Mouse (Mus musculus) thymus, adult 2 months (tissue): ENCODE data around the gene Gart. TPM values are rescaled to one million over a fixed set of nuclear protein-coding genes. Genes with fewer than 3 reads are reported as not detected.

Experiments
- DNase-seq: peaks from one replicate; pipeline ENCODE4 v3.0.0; 2021
- H3K27ac ChIP-seq: fragments of 200-500 bp; 2 replicates; pipeline ENCODE4 v1.5.1; 2012; ENCODE audit warnings: low read length, control low read depth; ENCODE audit not compliant: control insufficient read depth, insufficient read depth
- H3K27me3 ChIP-seq: fragments of 200-500 bp; 2 replicates; pipeline ENCODE4 v1.6.1; 2012; ENCODE audit warnings: mild to moderate bottlenecking, low read length, moderate library complexity, mixed read lengths; ENCODE audit not compliant: control insufficient read depth, insufficient read depth
- H3K36me3 ChIP-seq: fragments of 200-500 bp; 2 replicates; pipeline ENCODE4 v1.6.1; 2012; ENCODE audit warnings: mild to moderate bottlenecking, low read length, moderate library complexity; ENCODE audit not compliant: control insufficient read depth, insufficient read depth
- H3K4me1 ChIP-seq: fragments of 200-500 bp; replicated peaks from 2 replicates; pipeline ENCODE4 v1.6.1; 2012; ENCODE audit warnings: low read length; ENCODE audit not compliant: control insufficient read depth, insufficient read depth
- H3K4me3 ChIP-seq: fragments of 200-500 bp; 2 replicates; pipeline ENCODE4 v1.5.1; 2012; ENCODE audit warnings: mild to moderate bottlenecking, low read length, control low read depth, moderate library complexity; ENCODE audit not compliant: control insufficient read depth, insufficient read depth
- CTCF ChIP-seq: fragments of 200-500 bp; IDR thresholded peaks from 2 replicates; pipeline ENCODE4 v1.5.1; 2012; ENCODE audit warnings: mild to moderate bottlenecking, control low read depth, low read length, moderate library complexity, borderline replicate concordance; ENCODE audit not compliant: control insufficient read depth, poor library complexity, insufficient read depth; ENCODE audit errors: extremely low read depth
- POLR2A ChIP-seq: fragments of 200-500 bp; IDR thresholded peaks from 2 replicates; pipeline ENCODE4 v1.6.1; 2012; ENCODE audit warnings: mild to moderate bottlenecking, low read length, control low read depth, moderate library complexity; ENCODE audit not compliant: control insufficient read depth, poor library complexity, insufficient read depth; ENCODE audit errors: extremely low read depth
- WGBS: fragments of 180-500 bp; shearing (Covaris S2); methylation state at CpG from one replicate; pipeline ENCODE4 v1.1.7; 2018; 5-methylcytosine and 5-hydroxymethylcytosine counted together
- polyA plus RNA-seq: library from polyadenylated mRNA; depleted of rRNA; stranded (reverse); fragments of >200 nt; gene quantifications from 2 replicates; pipeline ENCODE4 v1.2.3, GENCODE M21; 2012

Gene Gart
- polyA plus RNA-seq, 1 experiment: 44.6 TPM

DNA sequence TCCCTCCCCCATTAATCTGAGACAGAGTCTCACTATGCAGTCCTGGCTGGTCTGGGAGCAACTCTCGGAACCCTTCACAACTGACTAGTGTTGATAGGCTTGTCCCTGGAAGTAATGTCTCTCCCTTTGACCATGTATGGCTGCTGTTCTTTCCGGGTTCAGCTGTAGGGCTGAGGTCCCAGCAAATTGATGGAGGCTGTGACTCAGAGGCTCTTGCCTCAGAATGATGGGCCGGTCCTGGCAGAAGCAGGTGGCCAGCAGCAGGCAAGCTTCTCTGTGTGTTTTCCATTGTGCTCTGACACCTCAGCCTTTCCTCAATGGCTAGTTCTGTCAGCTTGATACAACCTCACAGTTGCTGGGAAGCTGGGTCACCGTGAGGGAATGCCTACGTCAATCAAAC is 34.2 kb downstream of the Gart start:
- H3K4me1 ChIP-seq: peaks cover 7% of the 10 kb centered on the region
- DNase-seq: no peak
- TF ChIP-seq CTCF (no peak), POLR2A (no peak)
- 95% methylated on average over 5 of the region's 5 CpGs for WGBS
- no peak overlapping the region for H3K27ac ChIP-seq
- no peak overlapping the region for H3K4me3 ChIP-seq
- no peaks in the 10 kb centered on the region for H3K36me3 ChIP-seq
- no peaks in the 10 kb centered on the region for H3K27me3 ChIP-seq

DNA sequence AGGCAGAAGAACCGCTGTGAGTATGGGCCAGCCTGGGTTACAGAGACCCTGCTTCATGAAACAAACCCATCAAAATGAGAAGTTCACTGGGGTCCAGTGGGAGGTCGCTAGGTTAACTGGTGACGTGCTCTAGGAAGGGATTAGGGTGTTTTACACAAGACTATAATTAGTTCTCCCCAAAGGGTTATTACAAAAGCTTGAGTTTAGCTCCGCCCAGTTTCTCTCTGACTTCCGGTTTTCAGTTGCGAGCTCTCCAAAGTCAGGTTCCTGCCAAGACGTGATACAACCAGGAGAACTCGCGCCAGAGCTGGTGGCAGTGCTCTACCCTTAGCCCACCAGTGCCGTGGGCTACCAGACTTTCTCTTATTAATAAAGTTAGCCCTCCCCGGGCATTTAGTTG is 35.5 kb downstream of the Gart start:
- Histone ChIP-seq H3K4me1 (peaks cover 7% of the 10 kb centered on the region), H3K27me3 (no peaks in the 10 kb centered on the region), H3K4me3 (no peak overlapping the region), H3K36me3 (no peaks in the 10 kb centered on the region), H3K27ac (no peak overlapping the region)
- TF ChIP-seq CTCF: no peak
- TF ChIP-seq POLR2A: no peak
- DNase-seq: no peak
- 75% methylated on average over 11 of the region's 11 CpGs for WGBS

DNA sequence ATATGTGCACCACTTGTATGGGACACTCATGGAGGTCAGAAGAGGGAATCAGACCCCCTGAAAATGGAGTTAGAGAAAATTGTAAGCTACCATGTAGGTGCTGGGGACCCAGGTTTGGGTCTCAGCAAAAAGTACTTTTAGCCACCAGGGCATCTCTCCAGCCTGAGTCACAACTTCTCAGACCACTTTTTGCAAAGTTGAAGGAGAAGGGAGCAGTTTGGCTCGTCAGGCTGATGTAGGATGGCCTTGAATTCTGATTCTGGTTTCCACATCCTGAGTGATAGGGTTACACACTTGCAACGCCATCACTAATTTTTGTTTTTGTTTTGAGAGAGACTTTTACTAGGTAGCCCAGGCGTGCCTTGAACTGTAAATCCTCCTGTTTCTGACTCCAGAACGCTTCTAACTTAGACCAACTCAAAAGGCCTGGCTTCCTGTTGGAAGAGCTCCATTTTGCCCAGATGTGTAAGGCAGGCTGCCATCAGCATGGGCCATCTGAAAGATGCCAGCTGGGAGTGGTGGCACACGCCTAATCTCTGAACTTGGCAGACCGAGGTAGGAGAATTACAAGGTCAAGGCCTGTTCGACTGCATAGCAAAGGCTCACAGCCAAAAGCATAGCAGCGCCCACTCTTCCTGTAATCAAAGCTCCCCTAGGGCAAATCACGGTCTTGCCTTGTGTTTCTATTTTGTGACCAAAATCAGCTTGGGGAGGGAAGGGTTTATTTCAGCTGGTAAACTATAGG is 37.1 kb downstream of the Gart start:
- no peak overlapping the region for H3K27ac ChIP-seq
- H3K27me3 ChIP-seq: no peaks in the 10 kb centered on the region
- WGBS: 87% methylated on average over 9 of the region's 9 CpGs
- no peak overlapping the region for H3K4me3 ChIP-seq
- no peaks in the 10 kb centered on the region for H3K36me3 ChIP-seq
- H3K4me1 ChIP-seq: peaks cover 7% of the 10 kb centered on the region
- DNase-seq: no peak
- TF ChIP-seq POLR2A: no peak
- TF ChIP-seq CTCF: no peak

DNA sequence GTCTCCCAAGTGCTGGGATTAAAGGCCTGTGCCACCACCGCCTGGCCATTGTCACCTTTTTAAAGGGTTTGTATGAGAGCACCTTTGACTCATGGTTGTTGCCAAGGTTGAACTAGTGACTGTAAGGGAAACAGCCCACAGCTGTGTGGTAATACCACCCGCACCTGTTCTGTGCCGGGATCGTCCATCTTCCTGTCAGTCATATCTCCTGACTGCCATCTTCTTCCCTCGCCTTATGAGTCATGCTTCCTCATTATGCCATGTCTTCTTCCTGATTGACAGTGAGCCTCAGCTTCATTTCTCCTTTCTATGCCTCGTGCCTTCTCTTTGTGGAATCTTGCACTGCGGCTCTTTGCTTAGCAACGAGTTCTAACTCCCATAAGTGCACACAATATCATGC is 39.8 kb downstream of the Gart start:
- Histone ChIP-seq H3K36me3 (no peaks in the 10 kb centered on the region), H3K27me3 (no peaks in the 10 kb centered on the region), H3K27ac (no peak overlapping the region), H3K4me1 (peaks cover 2% of the 10 kb centered on the region; the same call in 1 of the 2 replicates), H3K4me3 (no peak overlapping the region)
- no peak for DNase-seq
- TF ChIP-seq CTCF: no peak
- no peak for TF ChIP-seq POLR2A
- 78% methylated on average over 8 of the region's 8 CpGs for WGBS

DNA sequence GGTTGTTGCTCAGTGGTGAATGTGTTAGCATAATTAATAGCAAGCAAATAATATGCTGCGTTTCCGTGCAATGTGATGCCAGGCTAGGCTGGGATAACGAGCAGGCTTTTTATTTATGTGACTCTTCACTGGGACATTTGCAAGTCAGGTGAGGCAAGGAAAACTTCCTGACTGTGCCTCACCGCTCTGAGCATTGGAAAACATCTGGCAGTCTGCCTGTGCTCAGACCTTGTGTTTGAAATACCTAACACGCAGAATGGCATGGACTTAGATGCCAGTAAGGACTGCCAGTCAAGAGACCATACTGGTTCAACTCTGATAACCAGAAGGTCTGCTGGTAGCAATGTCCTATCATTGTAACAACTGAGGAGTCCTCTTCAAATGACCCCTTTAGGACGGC is 41.6 kb downstream of the Gart start:
- Histone ChIP-seq H3K36me3 (no peaks in the 10 kb centered on the region), H3K27me3 (no peaks in the 10 kb centered on the region), H3K4me3 (no peak overlapping the region), H3K27ac (no peak overlapping the region), H3K4me1 (0 out of 2 replicates have a peak, but pooled peaks cover 2% of the 10 kb centered on the region)
- TF ChIP-seq POLR2A (no peak), CTCF (no peak)
- DNase-seq: no peak
- WGBS: 95% methylated on average over 6 of the region's 6 CpGs

DNA sequence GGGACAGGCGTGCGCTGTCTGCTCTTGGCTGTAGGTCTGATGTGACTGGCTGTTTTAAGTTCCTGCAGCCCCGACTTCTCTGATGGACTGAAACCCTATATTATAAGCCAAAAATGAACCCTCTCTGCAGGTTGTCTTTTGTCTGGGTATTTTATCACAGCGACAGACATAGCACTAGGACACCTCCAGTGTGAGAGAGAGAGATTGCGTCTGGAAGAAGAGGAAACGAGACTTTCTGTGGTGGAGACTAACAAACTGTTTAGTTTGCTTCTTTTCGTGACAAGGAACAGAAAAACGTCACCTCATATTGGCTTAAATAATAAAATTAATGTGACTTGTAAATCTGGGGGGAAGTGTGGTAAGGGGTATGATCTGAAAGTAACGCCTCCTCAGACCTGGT is 45.1 kb downstream of the Gart start:
- Histone ChIP-seq H3K4me1 (peaks cover 6% of the 10 kb centered on the region; the same call in 1 of the 2 replicates), H3K36me3 (no peaks in the 10 kb centered on the region), H3K4me3 (no peak overlapping the region), H3K27me3 (no peaks in the 10 kb centered on the region), H3K27ac (no peak overlapping the region)
- DNase-seq: no peak
- no peak for TF ChIP-seq CTCF
- TF ChIP-seq POLR2A: no peak
- WGBS: 58% methylated on average over 9 of the region's 9 CpGs
